Mouse (Mus musculus) kidney, embryonic 14.5 days (tissue): ENCODE measurements at regions not wholly inside any gene's neighbourhood (a gene's known extent, or its start where the extent isn't known, plus 50 kb on each side); places are given as distances from the start of the nearest gene placed in this dataset.

ENCODE experiments used
- ATAC-seq: fragments of 200-750 bp; cut with Nextera tagmentation; 2 replicates; pipeline ENCODE4 v1.8.0; 2017; ENCODE audit warnings: moderate number of reproducible peaks, mild to moderate bottlenecking, moderate TSS enrichment, moderate library complexity; ENCODE audit not compliant: low FRiP score, low TSS enrichment
- H3K27ac ChIP-seq: fragments of 300-500 bp; sonication (generic); 2 replicates; pipeline ENCODE4 v1.5.1; 2014; ENCODE audit warnings: low read depth, mild to moderate bottlenecking, low read length, moderate library complexity, mixed read lengths
- H3K27me3 ChIP-seq: fragments of 300-500 bp; sonication (generic); 2 replicates; pipeline ENCODE4 v1.6.1; 2014; ENCODE audit warnings: mild to moderate bottlenecking, low read length; ENCODE audit not compliant: control insufficient read depth, insufficient read depth
- H3K36me3 ChIP-seq: fragments of 300-500 bp; sonication (generic); 2 replicates; pipeline ENCODE4 v1.6.1; 2014; ENCODE audit warnings: low read length, mixed read lengths; ENCODE audit not compliant: control insufficient read depth, insufficient read depth
- H3K4me1 ChIP-seq: fragments of 300-500 bp; sonication (generic); 2 replicates; pipeline ENCODE4 v1.6.1; 2014; ENCODE audit warnings: low read length, mixed read lengths; ENCODE audit not compliant: control insufficient read depth, insufficient read depth
- H3K4me2 ChIP-seq: fragments of 300-500 bp; sonication (generic); replicated peaks from 2 replicates; pipeline ENCODE4 v1.6.1; 2014; ENCODE audit warnings: low read depth, mild to moderate bottlenecking, low read length
- H3K4me3 ChIP-seq: fragments of 300-500 bp; sonication (generic); 2 replicates; pipeline ENCODE4 v1.5.1; 2014; ENCODE audit warnings: mild to moderate bottlenecking, low read length
- H3K9ac ChIP-seq: fragments of 300-500 bp; sonication (generic); 2 replicates; pipeline ENCODE4 v1.6.1; 2014; ENCODE audit warnings: low read depth, mild to moderate bottlenecking, low read length, moderate library complexity
- H3K9me3 ChIP-seq: fragments of 300-500 bp; sonication (generic); 2 replicates; pipeline ENCODE4 v1.6.1; 2016; ENCODE audit warnings: low read length; ENCODE audit not compliant: control insufficient read depth
- WGBS: fragments of 180-500 bp; shearing (Covaris S2); extraction: QIAGEN DNeasy Blood & Tissue Kit; methylation state at CpG from one replicate; pipeline ENCODE4 v1.1.7; 2014; 5-methylcytosine and 5-hydroxymethylcytosine counted together

- WGBS = 88% methylated on average over 4 of the region's 4 CpGs
- no peak for ATAC-seq
- no peak overlapping the region for H3K4me3 ChIP-seq
- no peaks in the 10 kb centered on the region for H3K9me3 ChIP-seq
- no peaks in the 10 kb centered on the region for H3K4me1 ChIP-seq
- no peaks in the 10 kb centered on the region for H3K27me3 ChIP-seq
- no peak overlapping the region for H3K9ac ChIP-seq
- H3K36me3 ChIP-seq = no peaks in the 10 kb centered on the region
- H3K27ac ChIP-seq = no peak overlapping the region
- no peak overlapping the region for H3K4me2 ChIP-seq
Observed at GRCm38 (mm10) chr17:61337094-61337493, 1544.0 kb downstream of the Efna5 start.

GRCm38 (mm10) chr17:61325401-61325800, 1555.7 kb downstream of the Efna5 start:
- Histone ChIP-seq H3K4me3 (no peak overlapping the region), H3K9ac (no peak overlapping the region), H3K4me1 (no peaks in the 10 kb centered on the region), H3K27me3 (no peaks in the 10 kb centered on the region), H3K27ac (no peak overlapping the region), H3K9me3 (no peaks in the 10 kb centered on the region), H3K36me3 (no peaks in the 10 kb centered on the region), H3K4me2 (no peak overlapping the region)
- no peak for ATAC-seq

GRCm38 (mm10) chr17:61320865-61321264, 1560.3 kb downstream of the Efna5 start:
- H3K4me3 ChIP-seq = no peak overlapping the region
- H3K9me3 ChIP-seq = no peaks in the 10 kb centered on the region
- no peak overlapping the region for H3K4me2 ChIP-seq
- H3K36me3 ChIP-seq = no peaks in the 10 kb centered on the region
- H3K27me3 ChIP-seq = no peaks in the 10 kb centered on the region
- no peak overlapping the region for H3K27ac ChIP-seq
- WGBS = 76% methylated on average over 4 of the region's 4 CpGs
- no peaks in the 10 kb centered on the region for H3K4me1 ChIP-seq
- no peak for ATAC-seq
- H3K9ac ChIP-seq = no peak overlapping the region

GRCm38 (mm10) chr17:61313424-61313823, 1567.7 kb downstream of the Efna5 start:
- no peak overlapping the region for H3K4me2 ChIP-seq
- no peak overlapping the region for H3K9ac ChIP-seq
- no peaks in the 10 kb centered on the region for H3K4me1 ChIP-seq
- no peaks in the 10 kb centered on the region for H3K9me3 ChIP-seq
- no peaks in the 10 kb centered on the region for H3K27me3 ChIP-seq
- H3K36me3 ChIP-seq = no peaks in the 10 kb centered on the region
- no peak overlapping the region for H3K4me3 ChIP-seq
- no peak overlapping the region for H3K27ac ChIP-seq
- ATAC-seq = no peak
- 95% methylated on average over 2 of the region's 2 CpGs for WGBS

GRCm38 (mm10) chr17:61311189-61311588, 1569.9 kb downstream of the Efna5 start:
- H3K4me2 ChIP-seq = no peak overlapping the region
- no peak for ATAC-seq
- H3K36me3 ChIP-seq = no peaks in the 10 kb centered on the region
- no peak overlapping the region for H3K9ac ChIP-seq
- H3K27ac ChIP-seq = no peak overlapping the region
- WGBS = 25% methylated on average over 4 of the region's 4 CpGs
- no peaks in the 10 kb centered on the region for H3K27me3 ChIP-seq
- no peak overlapping the region for H3K4me3 ChIP-seq
- H3K4me1 ChIP-seq = no peaks in the 10 kb centered on the region
- no peaks in the 10 kb centered on the region for H3K9me3 ChIP-seq

GRCm38 (mm10) chr17:61303611-61304010, 1577.5 kb downstream of the Efna5 start:
- WGBS = 67% methylated on average over 1 of the region's 1 CpGs
- H3K27ac ChIP-seq = no peak overlapping the region
- ATAC-seq = peak; percentile 64; the same call in 1 of the 2 replicates

GRCm38 (mm10) chr17:61301984-61302383, 1579.1 kb downstream of the Efna5 start:
- Histone ChIP-seq H3K9ac (no peak overlapping the region), H3K27ac (no peak overlapping the region), H3K4me1 (no peaks in the 10 kb centered on the region), H3K36me3 (no peaks in the 10 kb centered on the region), H3K27me3 (no peaks in the 10 kb centered on the region), H3K9me3 (no peaks in the 10 kb centered on the region), H3K4me3 (no peak overlapping the region), H3K4me2 (no peak overlapping the region)
- ATAC-seq = no peak
- WGBS = 84% methylated on average over 1 of the region's 1 CpGs

More at GRCm38 (mm10) chr17:61303611-61304010, 1577.5 kb downstream of the Efna5 start:
- no peak overlapping the region for H3K9ac ChIP-seq
- no peaks in the 10 kb centered on the region for H3K36me3 ChIP-seq
- H3K4me1 ChIP-seq = no peaks in the 10 kb centered on the region
- no peaks in the 10 kb centered on the region for H3K27me3 ChIP-seq
- no peak overlapping the region for H3K4me2 ChIP-seq
- no peaks in the 10 kb centered on the region for H3K9me3 ChIP-seq
- H3K4me3 ChIP-seq = no peak overlapping the region

GRCm38 (mm10) chr17:61301171-61301570, 1579.9 kb downstream of the Efna5 start:
- no peak for ATAC-seq
- no peak overlapping the region for H3K4me2 ChIP-seq
- H3K27me3 ChIP-seq = no peaks in the 10 kb centered on the region
- H3K9me3 ChIP-seq = no peaks in the 10 kb centered on the region
- no peak overlapping the region for H3K4me3 ChIP-seq
- no peaks in the 10 kb centered on the region for H3K36me3 ChIP-seq
- no peaks in the 10 kb centered on the region for H3K4me1 ChIP-seq
- H3K27ac ChIP-seq = no peak overlapping the region
- H3K9ac ChIP-seq = no peak overlapping the region

- Histone ChIP-seq H3K4me3 (no peak overlapping the region), H3K4me2 (no peak overlapping the region), H3K4me1 (no peaks in the 10 kb centered on the region), H3K27ac (no peak overlapping the region), H3K9ac (no peak overlapping the region), H3K36me3 (no peaks in the 10 kb centered on the region), H3K27me3 (no peaks in the 10 kb centered on the region), H3K9me3 (no peaks in the 10 kb centered on the region)
- WGBS = 83% methylated on average over 3 of the region's 3 CpGs
- ATAC-seq = no peak
Observed at GRCm38 (mm10) chr17:61291129-61291528, 1590.0 kb downstream of the Efna5 start.

- ATAC-seq = no peak
- no peaks in the 10 kb centered on the region for H3K9me3 ChIP-seq
- H3K27me3 ChIP-seq = no peaks in the 10 kb centered on the region
- H3K4me2 ChIP-seq = no peak overlapping the region
- H3K36me3 ChIP-seq = no peaks in the 10 kb centered on the region
- no peak overlapping the region for H3K4me3 ChIP-seq
- no peak overlapping the region for H3K27ac ChIP-seq
- H3K4me1 ChIP-seq = no peaks in the 10 kb centered on the region
- 82% methylated on average over 2 of the region's 2 CpGs for WGBS
- H3K9ac ChIP-seq = no peak overlapping the region
Observed at GRCm38 (mm10) chr17:61288590-61288989, 1592.5 kb downstream of the Efna5 start.
